ENCODE assay signal across 8 mouse cellular contexts in genomic region chr9:83834748-83835313, GRCm38 (mm10). TPM values are rescaled to one million over a fixed set of nuclear protein-coding genes. Genes with fewer than 3 reads are reported as not detected.
DNase-seq lines count a peak whose midpoint lies in the region; ATAC-seq and TF ChIP-seq lines count a peak whose summit lies in the region.

No protein-coding gene starts in this region.

- H3K4me2 ChIP-seq in heart, embryonic 11.5 days, result peak overlapping the region; percentile 66

- WGBS in heart, embryonic 11.5 days (ENCODE audit: insufficient replicate concordance), result under 1% methylated on average over 27 of the region's 27 CpGs
- WGBS in midbrain, embryonic 10.5 days, result 2% methylated on average over 27 of the region's 27 CpGs

- H3K4me3 ChIP-seq in heart, embryonic 11.5 days (ENCODE audit: low read depth, low read length), result peak overlapping the region; percentile 94
- peak overlapping the region; percentile 95 for H3K4me3 ChIP-seq in G1E (ENCODE audit: low read depth, low read length)
- peak overlapping the region; percentile 95 for H3K4me3 ChIP-seq in midbrain, embryonic 10.5 days

- H3K4me1 ChIP-seq in heart, embryonic 11.5 days (ENCODE audit: control insufficient read depth, insufficient read depth, low read length), result peaks cover 4% of the 10 kb centered on the region; the same call in 1 of the 2 replicates
- H3K4me1 ChIP-seq in G1E (ENCODE audit: insufficient read depth, low read depth, low read length), result peaks cover 19% of the 10 kb centered on the region
- H3K4me1 ChIP-seq in midbrain, embryonic 10.5 days, result peaks cover 24% of the 10 kb centered on the region

- H3K27me3 ChIP-seq in heart, embryonic 11.5 days (ENCODE audit: control insufficient read depth, insufficient read depth, low read length), result no peaks in the 10 kb centered on the region
- no peaks in the 10 kb centered on the region for H3K27me3 ChIP-seq in G1E (ENCODE audit: insufficient read depth, low read length)
- H3K27me3 ChIP-seq in midbrain, embryonic 10.5 days (ENCODE audit: low read depth, poor library complexity, severe bottlenecking), result no peaks in the 10 kb centered on the region

- H3K9ac ChIP-seq in heart, embryonic 11.5 days (ENCODE audit: low read depth, low read length), result peak overlapping the region; percentile 86

- no peaks in the 10 kb centered on the region for H3K36me3 ChIP-seq in heart, embryonic 11.5 days (ENCODE audit: control insufficient read depth, insufficient read depth, low read length)
- peaks cover 19% of the 10 kb centered on the region for H3K36me3 ChIP-seq in G1E (replicated peaks)
- H3K36me3 ChIP-seq in midbrain, embryonic 10.5 days, result peaks cover 15% of the 10 kb centered on the region

- ATAC-seq in heart, embryonic 11.5 days (replicated peaks; ENCODE audit: insufficient number of reproducible peaks, low FRiP score, low TSS enrichment), result peak; percentile 77
- no peak for ATAC-seq in G1E (ENCODE audit: extremely low read depth, insufficient number of reproducible peaks, low FRiP score, poor library complexity, severe bottlenecking)
- ATAC-seq in hematopoietic stem cell, adult 5-6 weeks (replicated peaks in 1 of 2; ENCODE audit: insufficient read depth in 1 of 2, low FRiP score in 2 of 2, low TSS enrichment in 1 of 2, low read depth in 1 of 2, poor library complexity in 2 of 2, severe bottlenecking in 2 of 2), result peak; percentile 2 to 28; a peak in 2 of 4 replicates

- no peaks in the 10 kb centered on the region for H3K9me3 ChIP-seq in heart, embryonic 11.5 days (replicated peaks; ENCODE audit: control insufficient read depth, low read length)
- no peaks in the 10 kb centered on the region for H3K9me3 ChIP-seq in G1E (replicated peaks)
- no peaks in the 10 kb centered on the region for H3K9me3 ChIP-seq in midbrain, embryonic 10.5 days (replicated peaks)

- H3K27ac ChIP-seq in heart, embryonic 11.5 days (ENCODE audit: low read depth, low read length), result peak overlapping the region; percentile 75; the same call in 1 of the 2 replicates
- peak overlapping the region; percentile 95 for H3K27ac ChIP-seq in midbrain, embryonic 10.5 days (replicated peaks)

- DNase-seq in heart, adult 18-20 months, result no peak
- no peak for DNase-seq in G1E (ENCODE audit: low spot score)
- no peak for DNase-seq in midbrain, embryonic 10.5 days (ENCODE audit: low spot score)
- no peak for DNase-seq in cerebellum, adult 11-12 months
- no peak for DNase-seq in adrenal gland, postnatal 25 days
- no peak for DNase-seq in layer of hippocampus, adult 18-20 months (ENCODE audit: low spot score in 2 of 2)

- no peak for TF ChIP-seq CTCF in G1E (IDR thresholded peaks at IDR 0.05; ENCODE audit: low read depth, low read length)

RNA-seq across cellular contexts. Expression of gene Ttk, which starts 0.3 kb away (rescaled TPM):
- polyA plus RNA-seq in heart, embryonic 11.5 days (2014; fragmentation: Nextera tagmentation; extraction: Ambion mirVana), result 20.4 and 23.8 TPM in 2 replicates
- total RNA-seq in heart, adult 18-20 months (2021), result under 1 TPM; 0.21 to 0.32 TPM
- total RNA-seq in G1E (2014; fragmentation: Nextera tagmentation), result 37.1 and 39.6 TPM in 2 replicates
- total RNA-seq in G1E (2017), result 48.8 and 61.1 TPM in 2 replicates
- polyA plus RNA-seq in G1E (2012), result 1.2 and 1.4 TPM in 2 replicates
- total RNA-seq in hematopoietic stem cell, adult 5-6 weeks (2017), result 34.0 and 44.1 TPM in 2 replicates
- 46.1 and 51.4 TPM in 2 replicates for polyA plus RNA-seq in midbrain, embryonic 10.5 days (2016; fragmentation: Nextera tagmentation; extraction: Ambion mirVana)
- total RNA-seq in adrenal gland, postnatal 25 days (2021), result 3.3 and 4.4 TPM in 2 replicates
- 1 to 10 TPM in 1 of 2 experiments, under 1 TPM in 1; 0.52 to 1.1 TPM for total RNA-seq in layer of hippocampus, adult 18-20 months (2021)

RNA-seq across cellular contexts. Expression of gene Elovl4, which starts 28.8 kb away (rescaled TPM):
- 3.5 and 3.6 TPM in 2 replicates for polyA plus RNA-seq in heart, embryonic 11.5 days (2014; fragmentation: Nextera tagmentation; extraction: Ambion mirVana)
- under 1 TPM; 0.13 to 0.22 TPM for total RNA-seq in heart, adult 18-20 months (2021)
- not detected in 2 replicates for total RNA-seq in G1E (2014; fragmentation: Nextera tagmentation)
- total RNA-seq in G1E (2017), result 0.06 TPM in 1 of 2 replicates, not detected in the other
- polyA plus RNA-seq in G1E (2012), result not detected in 2 replicates
- not detected in 2 replicates for total RNA-seq in hematopoietic stem cell, adult 5-6 weeks (2017)
- 34.5 and 35.8 TPM in 2 replicates for polyA plus RNA-seq in midbrain, embryonic 10.5 days (2016; fragmentation: Nextera tagmentation; extraction: Ambion mirVana)
- 1.0 and 1.1 TPM in 2 replicates for total RNA-seq in adrenal gland, postnatal 25 days (2021)
- 10 to 100 TPM; 61.5 to 65.1 TPM for total RNA-seq in layer of hippocampus, adult 18-20 months (2021)

Comparison
In these comparisons a context has a peak if more than half of its experiments do, and no peak if none do; other contexts are left out.
1. RNA of gene Elovl4, which starts 28.8 kb away (total RNA-seq): 61.5 to 65.1 TPM in layer of hippocampus, adult 18-20 months; 1.0 to 1.1 TPM in adrenal gland, postnatal 25 days, 0.13 to 0.22 TPM in heart, adult 18-20 months, 0.06 TPM in G1E and not detected in hematopoietic stem cell, adult 5-6 weeks; every median in the first group is over 10 times any median in the second.
2. Peak in every context shown above with its lines, with median percentiles within 50 percentile points of each other: H3K4me3 ChIP-seq.